Mouse (Mus musculus) embryonic facial prominence, embryonic 10.5 days (tissue): ENCODE data around the gene Pa2g4. TPM values are rescaled to one million over a fixed set of nuclear protein-coding genes. Genes with fewer than 3 reads are reported as not detected.

Source experiments
- DNase-seq: peaks from one replicate; pipeline ENCODE4 v3.0.0-alpha.2; 2017; ENCODE audit warnings: low spot score
- H3K27ac ChIP-seq: fragments of 300-500 bp; sonication (generic); replicated peaks from 2 replicates; pipeline ENCODE4 v1.5.1; 2016; ENCODE audit warnings: mild to moderate bottlenecking
- H3K27me3 ChIP-seq: fragments of 300-500 bp; sonication (generic); replicated peaks from 2 replicates; pipeline ENCODE4 v1.6.1; 2016; ENCODE audit warnings: low read depth, mild to moderate bottlenecking; ENCODE audit not compliant: poor library complexity, severe bottlenecking
- H3K36me3 ChIP-seq: fragments of 300-500 bp; sonication (generic); replicated peaks from 2 replicates; pipeline ENCODE4 v1.6.1; 2016; ENCODE audit warnings: mild to moderate bottlenecking, moderate library complexity
- H3K4me1 ChIP-seq: fragments of 300-500 bp; sonication (generic); 2 replicates; pipeline ENCODE4 v1.6.1; 2016
- H3K4me3 ChIP-seq: fragments of 300-500 bp; sonication (generic); 2 replicates; pipeline ENCODE4 v1.5.1; 2016; ENCODE audit warnings: mild to moderate bottlenecking, moderate library complexity
- H3K9me3 ChIP-seq: fragments of 300-500 bp; sonication (generic); 2 replicates; pipeline ENCODE4 v1.6.1; 2016; ENCODE audit warnings: mild to moderate bottlenecking
- WGBS: fragments of 180-500 bp; shearing (Covaris S2); methylation state at CpG from one replicate; pipeline ENCODE4 v1.1.7; 2016; 5-methylcytosine and 5-hydroxymethylcytosine counted together
- polyA plus RNA-seq: library from polyadenylated mRNA; unstranded; fragments of >200 nt; fragmentation: Nextera tagmentation; extraction: Ambion mirVana; gene quantifications from 2 replicates; pipeline ENCODE4 v1.2.1, GENCODE M21; 2016

Gene Pa2g4
- polyA plus RNA-seq, 1 experiment from 2014 or later = 274 TPM

GRCm38 (mm10) chr10:128524732-128525662 is 40.8 kb downstream of the Pa2g4 start:
- Histone ChIP-seq H3K27me3 (peaks cover 93% of the 10 kb centered on the region), H3K4me3 (peak overlapping the region; percentile 88), H3K27ac (peak overlapping the region; percentile 81), H3K9me3 (no peaks in the 10 kb centered on the region), H3K36me3 (peaks cover 17% of the 10 kb centered on the region; the same call in 1 of the 2 replicates), H3K4me1 (peaks cover 29% of the 10 kb centered on the region)
- peak; percentile 70 for DNase-seq
- under 1% methylated on average over 58 of the region's 58 CpGs for WGBS

- Histone ChIP-seq H3K36me3 (peaks cover 23% of the 10 kb centered on the region; the same call in 1 of the 2 replicates), H3K4me3 (peak overlapping the region; percentile 88), H3K9me3 (no peaks in the 10 kb centered on the region), H3K4me1 (peaks cover 32% of the 10 kb centered on the region), H3K27me3 (peaks cover 93% of the 10 kb centered on the region), H3K27ac (peak overlapping the region; percentile 81)
- WGBS = 5% methylated on average over 11 of the region's 11 CpGs
- no peak for DNase-seq
Measured at GRCm38 (mm10) chr10:128524111-128524731, 41.6 kb downstream of the Pa2g4 start.

- H3K4me3 ChIP-seq = no peak overlapping the region
- H3K36me3 ChIP-seq = peaks cover 30% of the 10 kb centered on the region; the same call in 1 of the 2 replicates
- H3K27me3 ChIP-seq = peaks cover 95% of the 10 kb centered on the region
- H3K27ac ChIP-seq = no peak overlapping the region
- peaks cover 36% of the 10 kb centered on the region for H3K4me1 ChIP-seq
- WGBS = 77% methylated on average over 6 of the region's 6 CpGs
- no peak for DNase-seq
- no peaks in the 10 kb centered on the region for H3K9me3 ChIP-seq
Measured at GRCm38 (mm10) chr10:128522351-128522750, 43.4 kb downstream of the Pa2g4 start.

GRCm38 (mm10) chr10:128520591-128520990 is 45.2 kb downstream of the Pa2g4 start:
- Histone ChIP-seq H3K4me1 (peaks cover 42% of the 10 kb centered on the region), H3K36me3 (peaks cover 35% of the 10 kb centered on the region; the same call in 1 of the 2 replicates), H3K27me3 (peaks cover 100% of the 10 kb centered on the region), H3K9me3 (no peaks in the 10 kb centered on the region), H3K27ac (no peak overlapping the region), H3K4me3 (no peak overlapping the region)
- no peak for DNase-seq
- 85% methylated on average over 16 of the region's 16 CpGs for WGBS

GRCm38 (mm10) chr10:128518833-128519232 is 47.0 kb downstream of the Pa2g4 start:
- Histone ChIP-seq H3K4me3 (no peak overlapping the region), H3K27me3 (peaks cover 93% of the 10 kb centered on the region), H3K27ac (no peak overlapping the region), H3K36me3 (peaks cover 43% of the 10 kb centered on the region; the same call in 1 of the 2 replicates), H3K9me3 (no peaks in the 10 kb centered on the region), H3K4me1 (peaks cover 25% of the 10 kb centered on the region)
- DNase-seq = no peak
- WGBS = 65% methylated on average over 7 of the region's 7 CpGs

GRCm38 (mm10) chr10:128516677-128517076 is 49.1 kb downstream of the Pa2g4 start:
- H3K27me3 ChIP-seq = peaks cover 82% of the 10 kb centered on the region
- WGBS = 18% methylated on average over 6 of the region's 6 CpGs

GRCm38 (mm10) chr10:128516029-128516428 is 49.8 kb downstream of the Pa2g4 start:
- Histone ChIP-seq H3K9me3 (no peaks in the 10 kb centered on the region), H3K36me3 (peaks cover 43% of the 10 kb centered on the region; the same call in 1 of the 2 replicates), H3K4me3 (peak overlapping the region; percentile 45), H3K27me3 (peaks cover 75% of the 10 kb centered on the region), H3K27ac (no peak overlapping the region), H3K4me1 (peaks cover 25% of the 10 kb centered on the region)
- WGBS = 8% methylated on average over 20 of the region's 20 CpGs
- DNase-seq = peak; percentile 25

More at GRCm38 (mm10) chr10:128516677-128517076, 49.1 kb downstream of the Pa2g4 start:
- no peak overlapping the region for H3K27ac ChIP-seq
- peaks cover 44% of the 10 kb centered on the region; the same call in 1 of the 2 replicates for H3K36me3 ChIP-seq
- no peaks in the 10 kb centered on the region for H3K9me3 ChIP-seq
- DNase-seq = no peak
- peak overlapping the region; percentile 45; the same call in 1 of the 2 replicates for H3K4me3 ChIP-seq
- peaks cover 25% of the 10 kb centered on the region for H3K4me1 ChIP-seq

GRCm38 (mm10) chr10:128515044-128515443 is 50.7 kb downstream of the Pa2g4 start:
- H3K27ac ChIP-seq = no peak overlapping the region
- WGBS = 81% methylated on average over 4 of the region's 4 CpGs
- H3K9me3 ChIP-seq = no peaks in the 10 kb centered on the region
- H3K27me3 ChIP-seq = peaks cover 65% of the 10 kb centered on the region
- H3K36me3 ChIP-seq = peaks cover 35% of the 10 kb centered on the region; the same call in 1 of the 2 replicates
- no peak for DNase-seq
- H3K4me1 ChIP-seq = peaks cover 25% of the 10 kb centered on the region
- H3K4me3 ChIP-seq = no peak overlapping the region; the same call in 1 of the 2 replicates

- peaks cover 12% of the 10 kb centered on the region for H3K4me1 ChIP-seq
- H3K27ac ChIP-seq = no peak overlapping the region
- H3K9me3 ChIP-seq = no peaks in the 10 kb centered on the region
- 85% methylated on average over 12 of the region's 12 CpGs for WGBS
- H3K4me3 ChIP-seq = no peak overlapping the region
- peaks cover 22% of the 10 kb centered on the region; the same call in 1 of the 2 replicates for H3K36me3 ChIP-seq
- H3K27me3 ChIP-seq = peaks cover 32% of the 10 kb centered on the region
- DNase-seq = no peak
Measured at GRCm38 (mm10) chr10:128511761-128512160, 54.0 kb downstream of the Pa2g4 start.

- H3K36me3 ChIP-seq = peaks cover 22% of the 10 kb centered on the region; the same call in 1 of the 2 replicates
- DNase-seq = no peak
- H3K27ac ChIP-seq = no peak overlapping the region
- peaks cover 7% of the 10 kb centered on the region for H3K4me1 ChIP-seq
- WGBS = 89% methylated on average over 9 of the region's 9 CpGs
- no peak overlapping the region for H3K4me3 ChIP-seq
- H3K9me3 ChIP-seq = no peaks in the 10 kb centered on the region
- peaks cover 27% of the 10 kb centered on the region for H3K27me3 ChIP-seq
Measured at GRCm38 (mm10) chr10:128511189-128511588, 54.6 kb downstream of the Pa2g4 start.

GRCm38 (mm10) chr10:128510301-128510700 is 55.5 kb downstream of the Pa2g4 start:
- 82% methylated on average over 11 of the region's 11 CpGs for WGBS
- Histone ChIP-seq H3K27ac (no peak overlapping the region), H3K9me3 (no peaks in the 10 kb centered on the region), H3K36me3 (peaks cover 21% of the 10 kb centered on the region; the same call in 1 of the 2 replicates), H3K27me3 (peaks cover 18% of the 10 kb centered on the region), H3K4me1 (no peaks in the 10 kb centered on the region), H3K4me3 (no peak overlapping the region)
- DNase-seq = no peak

GRCm38 (mm10) chr10:128509831-128510230 is 56.0 kb downstream of the Pa2g4 start:
- Histone ChIP-seq H3K9me3 (no peaks in the 10 kb centered on the region), H3K27me3 (peaks cover 13% of the 10 kb centered on the region)
- 86% methylated on average over 4 of the region's 4 CpGs for WGBS

More at GRCm38 (mm10) chr10:128509831-128510230, 56.0 kb downstream of the Pa2g4 start:
- no peak for DNase-seq
- H3K27ac ChIP-seq = no peak overlapping the region
- peaks cover 16% of the 10 kb centered on the region; the same call in 1 of the 2 replicates for H3K36me3 ChIP-seq
- H3K4me3 ChIP-seq = no peak overlapping the region
- H3K4me1 ChIP-seq = 0 out of 2 replicates have a peak, but pooled peaks cover 2% of the 10 kb centered on the region
